Mouse (Mus musculus) kidney, adult 2 months (tissue): ENCODE results near the gene Bcl2a1d. TPM values are rescaled to one million over a fixed set of nuclear protein-coding genes. Genes with fewer than 3 reads are reported as not detected.
"Not testable (repeated sequence)": the region's sequence is repeated elsewhere in the genome, so short reads cannot be mapped to it uniquely, and the experiment has no call there.

ENCODE experiments used
- DNase-seq: peaks from one replicate; pipeline ENCODE4 v3.0.0; 2021
- H3K27ac ChIP-seq: fragments of 200-500 bp; 2 replicates; pipeline ENCODE4 v1.5.1; 2012; ENCODE audit warnings: low read depth, low read length, control low read depth, inconsistent platforms; ENCODE audit not compliant: insufficient read depth
- H3K27me3 ChIP-seq: fragments of 200-500 bp; replicated peaks from 2 replicates; pipeline ENCODE4 v1.6.1; 2012; ENCODE audit warnings: mild to moderate bottlenecking, moderate library complexity, low read length, inconsistent platforms; ENCODE audit not compliant: control insufficient read depth, insufficient read depth
- H3K36me3 ChIP-seq: fragments of 200-500 bp; 2 replicates; pipeline ENCODE4 v1.6.1; 2012; ENCODE audit warnings: mild to moderate bottlenecking, moderate library complexity, low read length, inconsistent platforms; ENCODE audit not compliant: control insufficient read depth, insufficient read depth
- H3K4me1 ChIP-seq: fragments of 200-500 bp; 2 replicates; pipeline ENCODE4 v1.6.1; 2011; ENCODE audit warnings: low read length; ENCODE audit not compliant: control insufficient read depth, insufficient read depth
- H3K4me3 ChIP-seq: fragments of 200-500 bp; 2 replicates; pipeline ENCODE4 v1.5.1; 2011; ENCODE audit warnings: mild to moderate bottlenecking, low read depth, low read length, control low read depth; ENCODE audit not compliant: insufficient read depth
- CTCF ChIP-seq: fragments of 200-500 bp; conservative IDR thresholded peaks from 2 replicates; pipeline ENCODE4 v1.5.1; 2011; ENCODE audit warnings: low read depth, mild to moderate bottlenecking, control low read depth, low read length, moderate library complexity, mixed read lengths; ENCODE audit not compliant: insufficient read depth, insufficient read length
- WGBS: fragments of 180-500 bp; shearing (Covaris S2); methylation state at CpG from one replicate; pipeline ENCODE4 v1.1.7; 2018; 5-methylcytosine and 5-hydroxymethylcytosine counted together
- polyA plus RNA-seq: library from polyadenylated mRNA; depleted of rRNA; stranded (reverse); fragments of >200 nt; gene quantifications from 2 replicates; pipeline ENCODE4 v1.2.3, GENCODE M21; 2012

Gene Bcl2a1d
- polyA plus RNA-seq, 1 experiment = 2.5 TPM

DNA sequence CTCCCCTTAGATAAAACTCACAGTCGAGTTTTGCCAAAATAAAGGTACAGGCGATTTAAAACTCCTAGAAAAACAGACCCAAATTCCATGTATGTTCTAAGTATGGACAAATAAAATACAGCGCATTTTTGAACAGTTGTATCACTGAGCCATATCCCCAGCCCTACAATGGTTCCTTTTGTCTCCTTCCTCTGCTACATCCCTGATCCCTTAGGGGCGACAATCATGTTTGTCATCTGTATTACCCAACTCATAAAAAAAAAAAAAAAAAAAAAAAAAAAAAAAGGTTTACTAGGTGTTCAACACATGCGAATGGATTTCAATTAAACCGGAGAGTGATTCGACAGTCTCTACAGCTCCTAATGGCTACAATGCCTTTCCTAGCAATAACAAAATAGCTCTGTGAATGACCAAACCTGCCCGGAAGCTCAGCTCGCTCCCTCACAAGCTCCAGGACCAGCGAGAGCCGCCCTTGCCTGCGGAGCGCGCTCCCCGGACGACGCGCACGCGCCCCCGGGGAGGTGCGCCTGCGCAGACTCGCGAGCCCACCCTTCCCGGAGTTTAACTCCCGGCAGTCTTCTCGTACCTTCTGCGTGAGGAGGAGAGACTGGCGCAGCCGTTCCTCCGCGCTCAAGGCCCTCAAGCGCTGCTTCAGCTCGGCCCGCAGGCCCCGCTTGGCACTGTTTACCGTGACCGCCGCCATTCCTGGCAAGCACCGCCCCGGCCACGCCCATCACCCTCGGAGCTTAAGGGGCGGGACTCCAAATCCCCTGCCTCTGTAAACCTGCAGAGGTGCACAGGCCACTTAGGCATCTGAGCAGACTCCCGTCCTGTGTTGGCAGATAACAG lies 12.4 kb downstream of the Bcl2a1d start:
- DNase-seq = peak; percentile 41
- Histone ChIP-seq H3K27ac (peak overlapping the region; percentile 91), H3K4me3 (peak overlapping the region; percentile 51)
- 5% methylated on average over 21 of the region's 46 CpGs for WGBS
- not testable (repeated sequence) for H3K4me1 ChIP-seq, H3K27me3 ChIP-seq, H3K36me3 ChIP-seq

DNA sequence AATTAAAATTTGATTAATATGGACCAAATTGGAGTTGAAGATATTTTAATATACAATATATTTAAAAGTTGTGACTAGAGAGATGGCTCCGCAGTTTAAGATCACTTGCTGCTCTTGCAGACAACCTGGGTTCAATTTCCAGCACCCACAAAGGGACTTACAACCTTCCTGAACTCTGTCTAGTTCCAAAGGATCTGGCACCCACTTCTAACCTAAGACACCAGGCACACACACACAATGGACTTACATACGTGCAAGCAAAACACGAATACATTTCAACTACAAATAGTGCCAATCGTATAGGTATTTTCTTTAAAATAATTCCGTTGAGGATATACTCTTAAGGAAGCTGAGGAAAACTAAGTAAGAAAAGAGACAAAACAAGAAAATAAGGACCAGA lies 13.1 kb downstream of the Bcl2a1d start:
- H3K4me1 ChIP-seq, H3K36me3 ChIP-seq, H3K27me3 ChIP-seq, H3K27ac ChIP-seq, H3K4me3 ChIP-seq, DNase-seq: not testable (repeated sequence)
- WGBS = 75% methylated on average over 5 of the region's 5 CpGs

DNA sequence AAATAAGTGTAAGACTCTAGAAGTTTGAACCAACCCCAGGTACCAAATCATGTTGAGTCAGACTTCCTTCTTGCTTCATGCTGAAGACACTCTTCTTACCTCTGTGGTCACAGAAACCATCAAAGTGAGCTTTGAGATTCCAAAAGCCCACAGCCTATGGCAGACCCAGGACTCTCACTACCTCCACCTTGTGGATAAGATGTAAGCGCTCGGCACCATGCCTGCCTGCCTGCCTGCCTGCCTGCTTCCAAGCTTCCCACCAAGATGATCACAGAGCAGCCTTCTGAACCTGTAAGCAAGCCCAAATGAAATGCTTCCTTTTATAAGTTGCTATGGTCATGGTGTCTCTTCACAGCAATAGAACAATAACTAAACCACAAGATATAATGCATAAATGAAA lies 13.6 kb downstream of the Bcl2a1d start:
- H3K27ac ChIP-seq, H3K4me3 ChIP-seq, H3K27me3 ChIP-seq, H3K36me3 ChIP-seq, H3K4me1 ChIP-seq: not testable (repeated sequence)
- WGBS = 34% methylated on average over 2 of the region's 2 CpGs
- peak; percentile 57 for DNase-seq
- 0 out of 2 replicates have a peak, but pooled peaks have one; percentile 1 for TF ChIP-seq CTCF

DNA sequence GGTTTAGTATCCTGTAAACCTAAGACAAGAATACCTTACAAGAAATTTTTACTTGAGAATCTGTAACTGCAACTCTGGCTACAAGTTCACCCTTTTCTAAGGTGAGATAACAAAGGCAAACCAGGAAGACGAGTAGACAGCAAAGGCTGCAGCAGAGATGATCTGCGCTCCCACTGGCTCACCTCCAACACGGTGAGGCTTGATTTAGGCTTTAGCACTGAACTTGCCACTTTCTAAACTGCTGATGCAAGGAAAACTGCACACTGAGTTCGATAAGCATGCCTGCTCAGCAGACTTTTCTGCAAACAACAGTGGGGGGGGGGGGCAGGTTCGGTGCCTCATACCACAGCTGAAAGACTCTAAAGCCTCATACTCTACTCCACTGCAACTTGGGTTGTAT lies 17.2 kb downstream of the Bcl2a1d start:
- WGBS = 44% methylated on average over 5 of the region's 5 CpGs
- not testable (repeated sequence) for H3K36me3 ChIP-seq, H3K4me3 ChIP-seq, H3K4me1 ChIP-seq, H3K27ac ChIP-seq, H3K27me3 ChIP-seq
- DNase-seq = peak; percentile 76

DNA sequence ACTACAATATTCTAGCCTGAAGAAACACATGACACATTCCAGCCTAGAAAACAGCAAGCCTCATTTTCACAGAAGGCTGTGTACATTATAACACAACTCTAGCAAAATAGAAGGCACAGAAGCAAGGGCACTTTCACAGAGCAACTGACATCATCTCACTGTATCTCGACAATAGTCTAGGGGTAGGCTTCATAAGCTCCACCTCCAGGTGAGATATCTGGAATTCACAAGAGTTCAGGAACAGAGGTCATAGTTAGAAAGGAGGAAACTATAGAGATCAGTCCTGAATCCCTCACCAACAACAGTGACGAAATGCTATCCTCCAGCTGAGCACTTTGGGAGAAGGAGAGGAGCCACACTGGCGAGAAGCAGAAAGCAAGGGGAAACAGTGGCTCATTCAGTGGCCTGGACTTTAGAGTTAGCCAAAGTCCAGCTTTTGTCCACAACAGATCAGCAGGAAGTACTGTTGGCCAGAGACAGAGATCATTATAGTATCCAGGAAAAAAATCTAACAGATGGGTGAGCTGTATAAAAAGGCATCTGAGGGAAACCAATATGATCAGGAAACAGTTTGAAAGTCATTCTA lies 19.5 kb downstream of the Bcl2a1d start:
- WGBS = 57% methylated on average over 3 of the region's 3 CpGs
- H3K27ac ChIP-seq = peak overlapping the region; percentile 76
- DNase-seq = peak; percentile 84
- not testable (repeated sequence) for H3K27me3 ChIP-seq, H3K36me3 ChIP-seq, H3K4me3 ChIP-seq, H3K4me1 ChIP-seq

DNA sequence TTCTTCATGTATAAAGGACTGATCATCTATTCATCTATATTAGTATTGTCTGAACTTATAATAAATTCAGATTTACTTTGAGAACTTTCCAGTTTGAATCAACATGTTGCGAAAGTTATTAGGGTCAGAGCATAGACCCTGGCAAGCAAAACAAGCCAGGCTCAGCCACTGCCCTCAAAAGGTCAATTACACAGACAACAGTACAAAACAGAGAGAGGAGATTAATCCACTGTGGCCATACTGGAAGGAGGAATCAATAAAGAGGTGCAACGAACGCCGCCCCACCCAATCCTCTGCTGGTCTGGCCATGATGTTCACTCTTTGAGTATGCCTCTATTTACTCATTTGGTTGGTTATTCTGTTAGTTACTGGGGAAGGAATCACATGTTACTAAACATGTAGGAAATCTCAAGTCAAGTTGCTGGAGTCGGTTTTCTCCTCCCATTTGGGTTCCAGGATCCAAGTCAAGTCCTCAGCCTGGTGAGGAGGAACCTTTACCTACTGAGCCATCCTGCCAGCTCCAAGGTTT lies 20.7 kb downstream of the Bcl2a1d start:
- H3K4me1 ChIP-seq, H3K36me3 ChIP-seq, DNase-seq, H3K4me3 ChIP-seq, H3K27ac ChIP-seq, H3K27me3 ChIP-seq: not testable (repeated sequence)
- 95% methylated on average over 4 of the region's 5 CpGs for WGBS

DNA sequence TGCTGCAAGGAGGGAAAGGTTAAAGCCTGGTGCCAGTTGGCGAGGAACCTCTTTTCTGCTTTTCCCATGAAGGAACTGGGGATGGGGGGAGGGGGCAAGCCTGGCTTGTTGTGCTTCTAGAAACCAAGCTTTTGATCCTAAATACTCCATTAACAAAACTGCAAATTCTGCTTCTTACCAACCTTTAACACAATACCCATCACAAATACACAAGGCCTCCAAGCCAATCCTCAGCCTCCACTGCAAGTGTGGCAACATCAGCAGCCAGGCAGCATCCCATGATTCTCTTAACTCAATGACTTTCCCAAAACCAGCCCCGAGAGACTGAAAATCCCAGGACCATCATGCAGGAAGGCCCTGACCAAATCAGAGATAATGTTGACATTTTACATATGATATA lies 21.3 kb downstream of the Bcl2a1d start:
- not testable (repeated sequence) for H3K4me3 ChIP-seq, H3K27ac ChIP-seq, H3K27me3 ChIP-seq, H3K36me3 ChIP-seq, H3K4me1 ChIP-seq, DNase-seq
- 85% methylated on average over 2 of the region's 2 CpGs for WGBS

DNA sequence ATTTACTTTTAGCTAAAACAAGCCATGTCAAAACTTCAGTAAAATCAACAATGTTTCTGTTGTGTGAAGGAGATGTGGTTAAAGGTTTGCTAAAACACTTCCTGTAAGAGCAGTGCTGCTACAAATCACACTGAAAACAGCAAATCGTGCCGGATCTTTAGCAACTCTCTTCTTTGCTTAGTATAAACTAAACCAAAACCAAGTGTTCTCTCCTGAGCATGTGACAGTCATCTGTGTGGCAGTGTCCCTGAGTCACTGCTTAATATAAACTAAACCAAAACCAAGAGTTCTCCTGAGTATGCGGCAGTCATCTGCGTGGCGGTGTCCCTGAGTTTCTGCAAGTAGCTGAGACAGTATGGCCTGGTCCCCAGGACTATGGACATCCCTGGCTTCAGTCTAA lies 21.9 kb downstream of the Bcl2a1d start:
- H3K27me3 ChIP-seq, H3K36me3 ChIP-seq, H3K4me3 ChIP-seq, DNase-seq, H3K27ac ChIP-seq, H3K4me1 ChIP-seq: not testable (repeated sequence)
- WGBS = 50% methylated on average over 5 of the region's 5 CpGs
